Mouse (Mus musculus) neural tube, embryonic 14.5 days (tissue): ENCODE measurements at regions not wholly inside any gene's neighbourhood (a gene's known extent, or its start where the extent isn't known, plus 50 kb on each side); places are given as distances from the start of the nearest gene placed in this dataset.

Source experiments
- ATAC-seq: fragments of 200-750 bp; cut with Nextera tagmentation; 2 replicates; pipeline ENCODE4 v1.8.0; 2017; ENCODE audit warnings: low read depth, mild to moderate bottlenecking, moderate TSS enrichment, moderate library complexity
- H3K27ac ChIP-seq: fragments of 300-500 bp; sonication (generic); 2 replicates; pipeline ENCODE4 v1.5.1; 2014; ENCODE audit warnings: low read depth, mild to moderate bottlenecking, control low read depth, low read length, moderate library complexity, mixed read lengths
- H3K27me3 ChIP-seq: fragments of 300-500 bp; sonication (generic); 2 replicates; pipeline ENCODE4 v1.6.1; 2014; ENCODE audit warnings: low read length; ENCODE audit not compliant: control insufficient read depth, insufficient read depth
- H3K36me3 ChIP-seq: fragments of 300-500 bp; sonication (generic); 2 replicates; pipeline ENCODE4 v1.6.1; 2014; ENCODE audit warnings: low read length, mixed read lengths; ENCODE audit not compliant: control insufficient read depth, insufficient read depth
- H3K4me1 ChIP-seq: fragments of 300-500 bp; sonication (generic); 2 replicates; pipeline ENCODE4 v1.6.1; 2014; ENCODE audit warnings: low read length; ENCODE audit not compliant: control insufficient read depth, insufficient read depth
- H3K4me2 ChIP-seq: fragments of 300-500 bp; sonication (generic); 2 replicates; pipeline ENCODE4 v1.6.1; 2014; ENCODE audit warnings: mild to moderate bottlenecking, low read depth, low read length, control low read depth
- H3K4me3 ChIP-seq: fragments of 300-500 bp; sonication (generic); 2 replicates; pipeline ENCODE4 v1.5.1; 2014; ENCODE audit warnings: low read depth, low read length, control low read depth, mixed read lengths
- H3K9ac ChIP-seq: fragments of 300-500 bp; sonication (generic); replicated peaks from 2 replicates; pipeline ENCODE4 v1.6.1; 2014; ENCODE audit warnings: low read depth, mild to moderate bottlenecking, control low read depth, low read length, mixed read lengths
- H3K9me3 ChIP-seq: fragments of 300-500 bp; sonication (generic); 2 replicates; pipeline ENCODE4 v1.6.1; 2016; ENCODE audit warnings: low read length; ENCODE audit not compliant: control insufficient read depth
- WGBS: fragments of 180-500 bp; shearing (Covaris S2); extraction: QIAGEN DNeasy Blood & Tissue Kit; methylation state at CpG from one replicate; pipeline ENCODE4 v1.1.7; 2014; 5-methylcytosine and 5-hydroxymethylcytosine counted together

- Histone ChIP-seq H3K9me3 (no peaks in the 10 kb centered on the region), H3K27ac (no peak overlapping the region), H3K4me1 (no peaks in the 10 kb centered on the region), H3K36me3 (no peaks in the 10 kb centered on the region), H3K4me2 (no peak overlapping the region), H3K4me3 (no peak overlapping the region), H3K9ac (no peak overlapping the region), H3K27me3 (no peaks in the 10 kb centered on the region)
- 96% methylated on average over 7 of the region's 7 CpGs for WGBS
- no peak for ATAC-seq
These were observed 144.9 kb downstream of the Spry2 start for GRCm38 (mm10) chr14:105751762-105752161.

- 90% methylated on average over 2 of the region's 2 CpGs for WGBS
- Histone ChIP-seq H3K9ac (no peak overlapping the region), H3K4me2 (no peak overlapping the region), H3K4me1 (no peaks in the 10 kb centered on the region), H3K4me3 (no peak overlapping the region), H3K27ac (no peak overlapping the region), H3K9me3 (no peaks in the 10 kb centered on the region), H3K27me3 (no peaks in the 10 kb centered on the region), H3K36me3 (no peaks in the 10 kb centered on the region)
- no peak for ATAC-seq
These were observed 152.0 kb downstream of the Spry2 start for GRCm38 (mm10) chr14:105744578-105744977.

- H3K27me3 ChIP-seq: no peaks in the 10 kb centered on the region
- H3K36me3 ChIP-seq: no peaks in the 10 kb centered on the region
- no peak overlapping the region for H3K27ac ChIP-seq
- no peak overlapping the region for H3K4me3 ChIP-seq
- H3K4me1 ChIP-seq: no peaks in the 10 kb centered on the region
- ATAC-seq: no peak
- 78% methylated on average over 3 of the region's 3 CpGs for WGBS
- no peak overlapping the region for H3K9ac ChIP-seq
- no peak overlapping the region for H3K4me2 ChIP-seq
- H3K9me3 ChIP-seq: no peaks in the 10 kb centered on the region
These were observed 152.5 kb downstream of the Spry2 start for GRCm38 (mm10) chr14:105744125-105744524.

- ATAC-seq: no peak
- no peak overlapping the region for H3K27ac ChIP-seq
- 81% methylated on average over 11 of the region's 11 CpGs for WGBS
These were observed 155.7 kb downstream of the Spry2 start for GRCm38 (mm10) chr14:105740889-105741288.

GRCm38 (mm10) chr14:105738568-105738967 lies 158.1 kb downstream of the Spry2 start:
- no peaks in the 10 kb centered on the region for H3K9me3 ChIP-seq
- ATAC-seq: no peak
- 93% methylated on average over 5 of the region's 5 CpGs for WGBS

More at GRCm38 (mm10) chr14:105740889-105741288, 155.7 kb downstream of the Spry2 start:
- Histone ChIP-seq H3K4me1 (no peaks in the 10 kb centered on the region), H3K9ac (no peak overlapping the region), H3K36me3 (no peaks in the 10 kb centered on the region), H3K4me3 (no peak overlapping the region), H3K27me3 (no peaks in the 10 kb centered on the region), H3K4me2 (no peak overlapping the region), H3K9me3 (no peaks in the 10 kb centered on the region)

GRCm38 (mm10) chr14:105736352-105736751 lies 160.3 kb downstream of the Spry2 start:
- Histone ChIP-seq H3K36me3 (no peaks in the 10 kb centered on the region), H3K4me1 (peaks cover 12% of the 10 kb centered on the region), H3K9me3 (no peaks in the 10 kb centered on the region), H3K4me3 (no peak overlapping the region), H3K4me2 (no peak overlapping the region), H3K27me3 (no peaks in the 10 kb centered on the region), H3K9ac (no peak overlapping the region), H3K27ac (no peak overlapping the region)
- 50% methylated on average over 6 of the region's 6 CpGs for WGBS
- ATAC-seq: no peak

More at GRCm38 (mm10) chr14:105738568-105738967, 158.1 kb downstream of the Spry2 start:
- Histone ChIP-seq H3K9ac (no peak overlapping the region), H3K4me1 (peaks cover under 1% of the 10 kb centered on the region; the same call in 1 of the 2 replicates), H3K27me3 (no peaks in the 10 kb centered on the region), H3K36me3 (no peaks in the 10 kb centered on the region), H3K4me3 (no peak overlapping the region), H3K27ac (no peak overlapping the region), H3K4me2 (no peak overlapping the region)

GRCm38 (mm10) chr14:105734291-105734690 lies 162.3 kb downstream of the Spry2 start:
- no peak overlapping the region for H3K9ac ChIP-seq
- H3K4me3 ChIP-seq: no peak overlapping the region
- 93% methylated on average over 7 of the region's 7 CpGs for WGBS
- H3K4me2 ChIP-seq: no peak overlapping the region
- ATAC-seq: no peak
- H3K27me3 ChIP-seq: no peaks in the 10 kb centered on the region
- no peaks in the 10 kb centered on the region for H3K9me3 ChIP-seq
- H3K27ac ChIP-seq: no peak overlapping the region
- H3K36me3 ChIP-seq: no peaks in the 10 kb centered on the region
- peaks cover 15% of the 10 kb centered on the region for H3K4me1 ChIP-seq

- peak; percentile 56 for ATAC-seq
- H3K4me1 ChIP-seq: peaks cover 15% of the 10 kb centered on the region
- 0 out of 2 replicates have a peak overlapping the region, but pooled peaks have one; percentile 17 for H3K9ac ChIP-seq
These were observed 163.4 kb downstream of the Spry2 start for GRCm38 (mm10) chr14:105733013-105733728.

GRCm38 (mm10) chr14:105732221-105733012 lies 164.2 kb downstream of the Spry2 start:
- Histone ChIP-seq H3K4me3 (peak overlapping the region; percentile 25), H3K4me2 (peak overlapping the region; percentile 52), H3K4me1 (peaks cover 15% of the 10 kb centered on the region), H3K9ac (peak overlapping the region; percentile 44; the same call in 1 of the 2 replicates), H3K36me3 (no peaks in the 10 kb centered on the region), H3K27ac (peak overlapping the region; percentile 73), H3K27me3 (no peaks in the 10 kb centered on the region), H3K9me3 (no peaks in the 10 kb centered on the region)
- peak; percentile 94 for ATAC-seq
- under 1% methylated on average over 13 of the region's 13 CpGs for WGBS

More at GRCm38 (mm10) chr14:105733013-105733728, 163.4 kb downstream of the Spry2 start:
- peak overlapping the region; percentile 25 for H3K4me3 ChIP-seq
- H3K9me3 ChIP-seq: no peaks in the 10 kb centered on the region
- H3K36me3 ChIP-seq: no peaks in the 10 kb centered on the region
- H3K4me2 ChIP-seq: peak overlapping the region; percentile 52
- WGBS: 3% methylated on average over 12 of the region's 12 CpGs
- peak overlapping the region; percentile 73 for H3K27ac ChIP-seq
- H3K27me3 ChIP-seq: no peaks in the 10 kb centered on the region
